Mouse (Mus musculus): ENCODE data around the gene Psmd13. TPM values are rescaled to one million over a fixed set of nuclear protein-coding genes. Genes with fewer than 3 reads are reported as not detected.
A peak's percentile ranks its signal among the peaks of the same experiment; 100 is the strongest.
"Not testable (repeated sequence)": the region's sequence is repeated elsewhere in the genome, so short reads cannot be mapped to it uniquely, and the experiment has no call there.

The Psmd13 gene
- polyA plus RNA-seq, 1 experiment from 2014 or later = 183 TPM

DNA sequence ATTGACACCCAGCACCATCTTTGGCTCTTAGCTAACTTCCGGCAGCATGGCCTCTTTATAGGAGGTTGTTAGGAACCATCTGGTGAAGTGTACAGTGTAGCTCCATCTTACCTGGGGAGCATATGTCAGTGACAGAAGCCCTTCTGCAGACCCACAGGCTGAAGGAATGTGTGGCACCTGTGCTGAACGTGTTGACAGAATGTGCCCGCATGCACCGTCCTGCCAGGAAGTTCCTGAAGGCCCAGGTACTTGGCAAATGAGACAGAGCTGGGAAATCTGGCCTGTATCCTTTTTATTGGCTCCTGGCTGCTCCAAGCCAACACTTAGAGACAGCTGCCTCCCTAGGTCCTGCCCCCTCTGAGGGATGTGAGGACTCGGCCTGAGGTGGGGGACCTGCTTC lies 21.0 kb upstream of the Psmd13 start:
- no peaks in the 10 kb centered on the region for H3K9me3 ChIP-seq (ENCODE audit: control insufficient read depth, low read length)
- no peak overlapping the region for H3K4me2 ChIP-seq
- no peak overlapping the region for H3K4me3 ChIP-seq (ENCODE audit: low read depth, low read length)
- H3K36me3 ChIP-seq (ENCODE audit: control insufficient read depth, insufficient read depth, low read length) = peaks cover 40% of the 10 kb centered on the region
- DNase-seq (ENCODE audit: low spot score) (no peak), ATAC-seq (replicated peaks; ENCODE audit: low FRiP score) (no peak)
- no peak overlapping the region for H3K9ac ChIP-seq (ENCODE audit: low read depth, low read length)
- H3K27ac ChIP-seq (ENCODE audit: low read depth, low read length) = no peak overlapping the region
- peaks cover 9% of the 10 kb centered on the region for H3K4me1 ChIP-seq (replicated peaks; ENCODE audit: control insufficient read depth, insufficient read depth, low read length)
- no peaks in the 10 kb centered on the region for H3K27me3 ChIP-seq (replicated peaks; ENCODE audit: control insufficient read depth, insufficient read depth, low read length)
- 89% methylated on average over 5 of the region's 5 CpGs for WGBS

DNA sequence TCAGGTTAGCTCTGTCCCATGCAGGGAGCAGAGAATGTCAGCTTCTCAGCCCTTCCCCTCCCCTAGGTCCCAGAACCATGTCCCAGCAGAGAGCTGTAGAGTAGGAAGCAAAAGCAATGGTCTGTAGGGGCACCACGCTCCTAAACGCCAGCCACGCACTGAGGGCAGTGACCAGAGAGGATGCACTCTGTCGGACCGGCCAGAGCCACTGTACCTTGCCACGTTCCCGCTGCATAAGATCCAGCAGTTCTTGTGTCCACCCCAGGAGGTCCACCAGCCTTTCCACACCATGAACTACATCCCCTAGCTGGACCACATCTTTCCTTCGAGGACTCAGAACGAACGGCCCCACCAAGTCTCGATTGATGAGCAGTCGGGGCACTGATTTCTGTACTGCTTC lies 17.0 kb upstream of the Psmd13 start:
- ATAC-seq (replicated peaks; ENCODE audit: low FRiP score) = no peak
- H3K36me3 ChIP-seq (ENCODE audit: control insufficient read depth, insufficient read depth, low read length) = peaks cover 39% of the 10 kb centered on the region
- 89% methylated on average over 12 of the region's 12 CpGs for WGBS

DNA sequence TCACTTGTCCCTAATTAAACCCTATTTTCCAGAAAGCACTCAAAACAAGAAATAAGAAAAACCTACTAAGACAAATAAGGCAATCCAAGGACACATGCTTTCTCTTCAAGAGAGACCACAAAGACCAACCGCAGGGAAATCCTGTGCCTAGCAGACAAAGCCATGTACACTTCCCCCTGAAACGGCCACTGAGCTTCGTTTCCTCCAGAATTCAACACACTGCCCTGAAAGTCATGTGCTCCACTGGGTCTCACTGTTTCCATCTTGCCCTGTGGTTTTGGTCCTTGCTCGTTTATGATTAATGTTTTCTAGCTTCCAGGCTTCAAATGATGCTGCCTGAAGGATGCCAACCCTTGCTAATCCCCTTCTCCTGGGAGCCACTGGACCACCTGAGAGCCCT lies 7.5 kb upstream of the Psmd13 start:
- peaks cover 10% of the 10 kb centered on the region; the same call in 1 of the 2 replicates for H3K36me3 ChIP-seq (ENCODE audit: control insufficient read depth, insufficient read depth, low read length)
- H3K27ac ChIP-seq (ENCODE audit: low read depth, low read length) = 0 out of 2 replicates have a peak overlapping the region, but pooled peaks have one; percentile 19
- ATAC-seq (replicated peaks; ENCODE audit: low FRiP score) (no peak), DNase-seq (ENCODE audit: low spot score) (no peak)
- no peak overlapping the region for H3K4me2 ChIP-seq
- WGBS = 66% methylated on average over 4 of the region's 4 CpGs
- no peak overlapping the region for H3K9ac ChIP-seq (ENCODE audit: low read depth, low read length)
- no peak overlapping the region for H3K4me3 ChIP-seq (ENCODE audit: low read depth, low read length)
- H3K27me3 ChIP-seq (replicated peaks; ENCODE audit: control insufficient read depth, insufficient read depth, low read length) = no peaks in the 10 kb centered on the region
- peaks cover 7% of the 10 kb centered on the region; the same call in 1 of the 2 replicates for H3K4me1 ChIP-seq (replicated peaks; ENCODE audit: control insufficient read depth, insufficient read depth, low read length)
- H3K9me3 ChIP-seq (ENCODE audit: control insufficient read depth, low read length) = no peaks in the 10 kb centered on the region

More for the DNA sequence above, 17.0 kb upstream of the Psmd13 start:
- no peak overlapping the region for H3K4me2 ChIP-seq
- H3K4me3 ChIP-seq (ENCODE audit: low read depth, low read length) = no peak overlapping the region
- H3K9me3 ChIP-seq (ENCODE audit: control insufficient read depth, low read length) = no peaks in the 10 kb centered on the region
- H3K4me1 ChIP-seq (replicated peaks; ENCODE audit: control insufficient read depth, insufficient read depth, low read length) = no peaks in the 10 kb centered on the region
- no peak overlapping the region for H3K9ac ChIP-seq (ENCODE audit: low read depth, low read length)
- no peak for DNase-seq (ENCODE audit: low spot score)
- no peak overlapping the region for H3K27ac ChIP-seq (ENCODE audit: low read depth, low read length)
- H3K27me3 ChIP-seq (replicated peaks; ENCODE audit: control insufficient read depth, insufficient read depth, low read length) = no peaks in the 10 kb centered on the region

DNA sequence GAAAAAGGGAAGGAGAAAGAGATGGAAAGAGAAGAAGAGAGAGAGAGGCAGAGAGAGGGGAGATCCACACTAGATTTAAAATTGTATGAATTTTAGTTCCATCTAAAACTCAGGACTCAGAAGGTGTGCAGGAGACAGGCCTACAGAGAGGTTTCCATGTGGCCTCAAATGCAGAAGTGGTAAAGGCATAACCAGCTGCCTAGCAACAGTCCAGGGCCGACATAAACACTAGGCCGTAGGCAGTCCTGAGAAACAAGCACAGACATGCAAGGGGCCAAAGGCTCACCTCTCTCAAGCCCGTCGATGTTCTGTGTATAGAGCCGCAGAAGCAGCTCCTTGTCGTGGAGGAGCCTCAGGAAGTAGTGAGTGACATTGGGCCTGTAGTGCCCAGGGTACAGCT lies 4.4 kb upstream of the Psmd13 start:
- Histone ChIP-seq H3K27ac (ENCODE audit: low read depth, low read length) (no peak overlapping the region), H3K4me2 (no peak overlapping the region), H3K36me3 (ENCODE audit: control insufficient read depth, insufficient read depth, low read length) (0 out of 2 replicates have a peak, but pooled peaks cover 8% of the 10 kb centered on the region), H3K9me3 (ENCODE audit: control insufficient read depth, low read length) (no peaks in the 10 kb centered on the region), H3K9ac (ENCODE audit: low read depth, low read length) (no peak overlapping the region), H3K4me1 (replicated peaks; ENCODE audit: control insufficient read depth, insufficient read depth, low read length) (peaks cover 20% of the 10 kb centered on the region; the same call in 1 of the 2 replicates), H3K27me3 (replicated peaks; ENCODE audit: control insufficient read depth, insufficient read depth, low read length) (no peaks in the 10 kb centered on the region), H3K4me3 (ENCODE audit: low read depth, low read length) (no peak overlapping the region)
- no peak for ATAC-seq (replicated peaks; ENCODE audit: low FRiP score)
- no peak for DNase-seq (ENCODE audit: low spot score)
- 78% methylated on average over 6 of the region's 6 CpGs for WGBS

DNA sequence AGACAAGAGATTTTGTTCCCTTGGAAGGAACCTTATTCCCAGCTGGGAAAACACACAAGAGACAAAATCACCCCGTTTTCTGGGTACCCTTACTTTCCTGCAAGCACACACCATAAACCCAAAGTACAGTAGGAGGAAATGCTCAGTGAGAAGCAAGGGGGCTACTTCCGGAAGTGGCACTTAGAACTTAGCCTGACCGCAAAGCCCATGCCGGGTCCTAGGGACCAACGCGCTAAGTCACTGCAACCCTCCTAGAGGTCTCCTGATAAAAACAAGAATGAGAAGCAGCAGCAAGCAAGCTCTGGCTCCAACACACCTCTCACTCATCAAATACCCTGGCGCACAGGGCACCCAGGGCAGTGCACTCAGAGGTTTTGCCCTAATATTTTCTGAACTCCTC lies 2.4 kb upstream of the Psmd13 start:
- H3K9ac ChIP-seq (ENCODE audit: low read depth, low read length) = peak overlapping the region; percentile 10; the same call in 1 of the 2 replicates
- WGBS = 62% methylated on average over 7 of the region's 7 CpGs
- no peak for ATAC-seq (replicated peaks; ENCODE audit: low FRiP score)

DNA sequence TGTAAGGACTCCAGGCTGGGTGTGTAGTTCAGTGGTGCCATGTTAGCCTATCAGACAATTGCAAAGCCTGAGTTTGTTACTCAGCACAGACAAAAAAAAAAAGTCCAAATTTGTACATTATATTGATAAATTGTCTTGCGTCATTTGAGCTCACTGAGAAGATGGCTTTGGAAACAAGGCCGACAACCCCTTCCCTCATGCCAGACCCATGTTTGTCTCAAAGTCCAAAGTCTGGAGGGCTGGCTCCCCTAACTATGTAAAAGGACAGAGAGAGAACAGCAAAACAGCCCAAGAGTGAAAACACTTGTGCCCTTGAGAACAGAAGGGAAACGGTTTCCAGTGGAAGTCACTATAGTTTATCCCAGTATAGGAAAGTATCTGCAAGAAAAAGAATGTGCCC lies 1.3 kb upstream of the Psmd13 start:
- DNase-seq (ENCODE audit: low spot score) = no peak
- H3K36me3 ChIP-seq (ENCODE audit: control insufficient read depth, insufficient read depth, low read length) = 0 out of 2 replicates have a peak, but pooled peaks cover 4% of the 10 kb centered on the region
- no peak for ATAC-seq (replicated peaks; ENCODE audit: low FRiP score)
- peak overlapping the region; percentile 85 for H3K4me3 ChIP-seq (ENCODE audit: low read depth, low read length)
- H3K4me2 ChIP-seq = peak overlapping the region; percentile 95
- peak overlapping the region; percentile 58 for H3K27ac ChIP-seq (ENCODE audit: low read depth, low read length)
- H3K9me3 ChIP-seq (ENCODE audit: control insufficient read depth, low read length) = no peaks in the 10 kb centered on the region
- peaks cover 29% of the 10 kb centered on the region for H3K4me1 ChIP-seq (replicated peaks; ENCODE audit: control insufficient read depth, insufficient read depth, low read length)
- H3K27me3 ChIP-seq (replicated peaks; ENCODE audit: control insufficient read depth, insufficient read depth, low read length) = no peaks in the 10 kb centered on the region
- 70% methylated on average over 3 of the region's 3 CpGs for WGBS
- H3K9ac ChIP-seq (ENCODE audit: low read depth, low read length) = peak overlapping the region; percentile 72

More for the DNA sequence above, 2.4 kb upstream of the Psmd13 start:
- peak overlapping the region; percentile 95 for H3K4me2 ChIP-seq
- H3K9me3 ChIP-seq (ENCODE audit: control insufficient read depth, low read length) = no peaks in the 10 kb centered on the region
- no peaks in the 10 kb centered on the region for H3K27me3 ChIP-seq (replicated peaks; ENCODE audit: control insufficient read depth, insufficient read depth, low read length)
- peak overlapping the region; percentile 12; the same call in 1 of the 2 replicates for H3K4me3 ChIP-seq (ENCODE audit: low read depth, low read length)
- H3K36me3 ChIP-seq (ENCODE audit: control insufficient read depth, insufficient read depth, low read length) = 0 out of 2 replicates have a peak, but pooled peaks cover 4% of the 10 kb centered on the region
- peaks cover 29% of the 10 kb centered on the region for H3K4me1 ChIP-seq (replicated peaks; ENCODE audit: control insufficient read depth, insufficient read depth, low read length)
- no peak for DNase-seq (ENCODE audit: low spot score)
- H3K27ac ChIP-seq (ENCODE audit: low read depth, low read length) = 0 out of 2 replicates have a peak overlapping the region, but pooled peaks have one; percentile 5

DNA sequence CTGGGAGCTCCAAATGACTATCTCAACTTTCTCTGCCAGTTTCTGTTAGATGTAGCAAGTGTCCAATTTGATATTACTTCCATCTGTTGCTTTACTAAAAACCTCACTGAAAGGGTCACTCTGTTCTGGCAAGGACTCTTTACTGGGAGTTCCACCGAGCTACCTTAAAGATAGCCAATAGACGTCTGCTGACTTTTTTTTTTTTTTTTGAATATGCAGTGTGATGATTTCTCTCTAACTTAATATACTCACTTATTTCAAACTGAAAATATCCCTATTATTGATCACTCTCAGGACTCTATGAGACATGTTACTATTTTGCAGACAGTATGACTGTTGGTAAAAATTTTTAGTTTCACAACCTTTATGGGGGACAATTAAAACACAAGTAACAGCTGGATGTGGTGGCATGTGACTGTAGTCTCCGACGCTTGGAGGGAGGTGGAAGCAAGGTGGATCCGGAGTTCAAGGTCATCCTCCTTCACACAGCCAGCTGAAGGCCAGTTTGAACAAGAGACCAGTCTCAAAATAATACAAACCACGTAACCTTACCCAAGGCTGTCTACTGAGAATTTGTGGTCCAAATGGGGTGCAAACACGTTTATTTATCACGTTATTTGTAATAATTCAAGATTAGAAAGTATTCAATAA lies 778 bp upstream of the Psmd13 start:
- peak overlapping the region; percentile 91 for H3K27ac ChIP-seq (ENCODE audit: low read depth, low read length)
- H3K4me3 ChIP-seq (ENCODE audit: low read depth, low read length) = peak overlapping the region; percentile 85
- no peaks in the 10 kb centered on the region for H3K27me3 ChIP-seq (replicated peaks; ENCODE audit: control insufficient read depth, insufficient read depth, low read length)
- WGBS = 20% methylated on average over 8 of the region's 8 CpGs
- peak overlapping the region; percentile 72 for H3K9ac ChIP-seq (ENCODE audit: low read depth, low read length)
- H3K9me3 ChIP-seq (ENCODE audit: control insufficient read depth, low read length) = no peaks in the 10 kb centered on the region
- 0 out of 2 replicates have a peak, but pooled peaks cover 4% of the 10 kb centered on the region for H3K36me3 ChIP-seq (ENCODE audit: control insufficient read depth, insufficient read depth, low read length)
- no peak for DNase-seq (ENCODE audit: low spot score)
- H3K4me1 ChIP-seq (replicated peaks; ENCODE audit: control insufficient read depth, insufficient read depth, low read length) = peaks cover 29% of the 10 kb centered on the region
- peak overlapping the region; percentile 95 for H3K4me2 ChIP-seq
- no peak for ATAC-seq (replicated peaks; ENCODE audit: low FRiP score)

DNA sequence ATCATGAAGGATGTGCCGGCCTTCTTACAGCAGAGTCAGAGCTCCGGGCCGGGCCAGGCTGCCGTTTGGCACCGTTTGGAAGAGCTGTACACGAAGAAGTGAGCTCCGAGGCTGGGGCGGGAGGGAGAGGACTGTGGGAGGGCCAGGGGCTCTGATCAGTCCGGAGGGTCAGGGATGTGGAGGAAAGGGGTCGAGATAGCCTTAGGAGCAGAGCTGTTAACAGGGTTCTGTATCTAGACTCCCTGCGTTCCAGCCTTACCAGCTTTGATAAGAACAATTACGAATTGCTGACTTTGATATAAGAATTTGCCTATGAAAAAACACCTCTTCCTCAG lies 668 bp downstream of the Psmd13 start:
- Histone ChIP-seq H3K27ac (ENCODE audit: low read depth, low read length) (peak overlapping the region; percentile 91), H3K9ac (ENCODE audit: low read depth, low read length) (peak overlapping the region; percentile 72), H3K36me3 (ENCODE audit: control insufficient read depth, insufficient read depth, low read length) (peaks cover 4% of the 10 kb centered on the region; the same call in 1 of the 2 replicates), H3K4me3 (ENCODE audit: low read depth, low read length) (peak overlapping the region; percentile 85), H3K27me3 (replicated peaks; ENCODE audit: control insufficient read depth, insufficient read depth, low read length) (no peaks in the 10 kb centered on the region), H3K4me1 (replicated peaks; ENCODE audit: control insufficient read depth, insufficient read depth, low read length) (peaks cover 29% of the 10 kb centered on the region), H3K9me3 (ENCODE audit: control insufficient read depth, low read length) (no peaks in the 10 kb centered on the region), H3K4me2 (peak overlapping the region; percentile 95)
- under 1% methylated on average over 12 of the region's 12 CpGs for WGBS
- DNase-seq (ENCODE audit: low spot score) (no peak), ATAC-seq (replicated peaks; ENCODE audit: low FRiP score) (peak; percentile 41)

DNA sequence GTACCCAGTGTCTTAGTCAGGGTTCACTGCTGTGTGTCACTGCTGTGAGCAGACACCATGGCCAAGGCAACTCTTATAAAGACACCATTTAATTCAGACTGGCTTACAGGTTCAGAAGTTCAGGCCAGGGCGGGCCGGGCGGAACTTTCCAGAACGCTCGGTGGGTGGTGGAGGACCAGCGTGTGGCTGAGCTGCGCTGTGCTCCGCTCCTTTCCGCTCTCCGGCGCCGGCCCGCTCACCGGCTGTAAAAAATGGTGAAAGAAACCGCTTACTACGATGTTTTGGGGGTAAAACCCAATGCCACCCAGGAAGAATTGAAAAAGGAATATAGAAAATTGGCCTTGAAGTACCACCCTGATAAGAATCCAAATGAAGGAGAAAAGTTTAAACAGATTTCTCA lies 8.9 kb downstream of the Psmd13 start:
- H3K9me3 ChIP-seq (ENCODE audit: control insufficient read depth, low read length); H3K27me3 ChIP-seq (replicated peaks; ENCODE audit: control insufficient read depth, insufficient read depth, low read length); H3K27ac ChIP-seq (ENCODE audit: low read depth, low read length); H3K4me2 ChIP-seq; H3K4me1 ChIP-seq (replicated peaks; ENCODE audit: control insufficient read depth, insufficient read depth, low read length); DNase-seq (ENCODE audit: low spot score); H3K9ac ChIP-seq (ENCODE audit: low read depth, low read length); ATAC-seq (replicated peaks; ENCODE audit: low FRiP score); H3K4me3 ChIP-seq (ENCODE audit: low read depth, low read length): not testable (repeated sequence)
- peaks cover 33% of the 10 kb centered on the region for H3K36me3 ChIP-seq (ENCODE audit: control insufficient read depth, insufficient read depth, low read length)
- 94% methylated on average over 16 of the region's 16 CpGs for whole genome bisulfite sequencing
